In the genomic region with DNA sequence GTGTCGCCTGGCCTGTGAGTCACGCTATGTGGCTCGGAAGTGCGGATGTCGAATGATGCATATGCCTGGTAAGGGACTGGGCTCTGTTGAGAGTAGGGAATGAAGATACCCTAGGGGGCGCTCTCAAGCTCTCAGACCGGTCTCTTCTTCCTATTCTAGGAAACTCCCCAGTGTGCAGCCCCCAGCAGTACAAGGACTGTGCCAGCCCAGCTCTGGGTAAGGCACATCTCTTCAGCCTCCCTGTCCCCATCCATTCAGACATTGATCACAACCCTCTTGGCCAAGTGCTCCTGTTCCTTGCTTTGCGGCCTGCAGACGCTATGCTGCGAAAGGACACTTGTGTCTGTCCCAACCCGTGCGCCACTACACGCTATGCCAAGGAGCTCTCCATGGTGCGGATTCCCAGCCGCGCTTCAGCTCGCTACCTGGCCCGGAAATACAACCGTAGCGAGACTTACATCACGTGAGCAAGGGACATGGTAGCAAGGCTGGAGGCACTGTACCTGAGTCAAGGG, we compare ENCODE assay signal across 8 mouse cellular contexts. TPM values are rescaled to one million over a fixed set of nuclear protein-coding genes. Genes with fewer than 3 reads are reported as not detected.
A peak's percentile ranks its signal among the peaks of the same experiment; 100 is the strongest.
DNase-seq lines count a peak whose midpoint lies in the region; ATAC-seq and TF ChIP-seq lines count a peak whose summit lies in the region.

No protein-coding gene starts in this region.

- H3K9ac ChIP-seq in forebrain, embryonic 15.5 days (replicated peaks): 0 out of 2 replicates have a peak overlapping the region, but pooled peaks have one; percentile 13
- H3K9ac ChIP-seq in liver, postnatal 0 days (replicated peaks): no peak overlapping the region
- no peak overlapping the region for H3K9ac ChIP-seq in neural tube, embryonic 12.5 days

- peak; percentile 63 for DNase-seq in MN1 (ENCODE audit: low spot score)
- peak; percentile 75 for DNase-seq in cerebellum, adult 11-12 months
- DNase-seq in heart, postnatal 4 days: peak; percentile 75
- DNase-seq in layer of hippocampus, adult 18-20 months (ENCODE audit: low spot score in 2 of 2): peak; percentile 54 to 84
- peak; percentile 71 for DNase-seq in liver, postnatal 0 days
- peak; percentile 62 for DNase-seq in testis, postnatal 14 days (ENCODE audit: low spot score)

- peaks cover 23% of the 10 kb centered on the region for H3K36me3 ChIP-seq in forebrain, embryonic 15.5 days
- H3K36me3 ChIP-seq in liver, postnatal 0 days (replicated peaks; ENCODE audit: insufficient read depth, low read length): peaks cover 11% of the 10 kb centered on the region; the same call in 1 of the 2 replicates
- peaks cover 26% of the 10 kb centered on the region for H3K36me3 ChIP-seq in neural tube, embryonic 12.5 days

- ATAC-seq in forebrain, embryonic 15.5 days (replicated peaks): peak; percentile 71
- peak; percentile 75 for ATAC-seq in liver, postnatal 0 days
- peak; percentile 67 for ATAC-seq in neural tube, embryonic 12.5 days (ENCODE audit: low FRiP score, low read depth)

- no peak overlapping the region for H3K4me3 ChIP-seq in forebrain, embryonic 15.5 days
- no peak overlapping the region for H3K4me3 ChIP-seq in liver, postnatal 0 days (ENCODE audit: low read depth, low read length)
- H3K4me3 ChIP-seq in neural tube, embryonic 12.5 days: no peak overlapping the region

- H3K9me3 ChIP-seq in forebrain, embryonic 15.5 days: no peaks in the 10 kb centered on the region
- no peaks in the 10 kb centered on the region for H3K9me3 ChIP-seq in liver, postnatal 0 days (ENCODE audit: low read length)
- no peaks in the 10 kb centered on the region for H3K9me3 ChIP-seq in neural tube, embryonic 12.5 days

- no peak overlapping the region for H3K27ac ChIP-seq in forebrain, embryonic 15.5 days (replicated peaks)
- H3K27ac ChIP-seq in liver, postnatal 0 days (ENCODE audit: low read depth): no peak overlapping the region
- H3K27ac ChIP-seq in neural tube, embryonic 12.5 days: no peak overlapping the region

- H3K27me3 ChIP-seq in forebrain, embryonic 15.5 days: no peaks in the 10 kb centered on the region
- no peaks in the 10 kb centered on the region for H3K27me3 ChIP-seq in liver, postnatal 0 days (ENCODE audit: insufficient read depth, low read length)
- H3K27me3 ChIP-seq in neural tube, embryonic 12.5 days (replicated peaks): no peaks in the 10 kb centered on the region

- WGBS in forebrain, embryonic 15.5 days: 4% methylated on average over 21 of the region's 21 CpGs
- WGBS in liver, postnatal 0 days (ENCODE audit: insufficient replicate concordance): 5% methylated on average over 21 of the region's 21 CpGs
- WGBS in neural tube, embryonic 12.5 days: 3% methylated on average over 21 of the region's 21 CpGs

- H3K4me1 ChIP-seq in forebrain, embryonic 15.5 days: peaks cover 10% of the 10 kb centered on the region; the same call in 1 of the 2 replicates
- H3K4me1 ChIP-seq in liver, postnatal 0 days (ENCODE audit: insufficient read depth): no peaks in the 10 kb centered on the region
- H3K4me1 ChIP-seq in neural tube, embryonic 12.5 days: peaks cover 6% of the 10 kb centered on the region; the same call in 1 of the 2 replicates

- peak; percentile 76 for TF ChIP-seq CTCF in liver, postnatal 0 days (IDR thresholded peaks at IDR 0.05; ENCODE audit: low read depth)

- H3K4me2 ChIP-seq in forebrain, embryonic 15.5 days (replicated peaks): peak overlapping the region; percentile 14; the same call in 1 of the 2 replicates
- peak overlapping the region; percentile 26; the same call in 1 of the 2 replicates for H3K4me2 ChIP-seq in liver, postnatal 0 days (ENCODE audit: low read depth, low read length)
- H3K4me2 ChIP-seq in neural tube, embryonic 12.5 days (replicated peaks): peak overlapping the region; percentile 20

- no peak for TF ChIP-seq EP300 in liver, postnatal 0 days (IDR thresholded peaks at IDR 0.05; ENCODE audit: low read depth)

RNA-seq across cellular contexts. Expression of a gene that starts 3.1 kb away (rescaled TPM):
- 0.22 and 0.59 TPM in 2 replicates for polyA plus RNA-seq in forebrain, embryonic 15.5 days (2015; fragmentation: Nextera tagmentation; extraction: Ambion mirVana)
- under 1 TPM in 1 of 2 experiments, not detected in 1; 0.19 TPM for total RNA-seq in heart, postnatal 4 days (2021)
- total RNA-seq in layer of hippocampus, adult 18-20 months (2021): under 1 TPM; 0.27 to 0.53 TPM
- polyA plus RNA-seq in liver, postnatal 0 days (2015; fragmentation: Nextera tagmentation; extraction: Ambion mirVana): 0.11 TPM in 1 of 2 replicates, not detected in the other
- 1.0 and 1.4 TPM in 2 replicates for polyA plus RNA-seq in neural tube, embryonic 12.5 days (2016; fragmentation: Nextera tagmentation; extraction: Ambion mirVana)

RNA-seq across cellular contexts. Expression of a gene that starts 7.1 kb away (rescaled TPM):
- 106 and 114 TPM in 2 replicates for polyA plus RNA-seq in forebrain, embryonic 15.5 days (2015; fragmentation: Nextera tagmentation; extraction: Ambion mirVana)
- total RNA-seq in heart, postnatal 4 days (2021): 10 to 100 TPM; 22.4 to 26.1 TPM
- total RNA-seq in layer of hippocampus, adult 18-20 months (2021): 100 to 1,000 TPM; 126 to 133 TPM
- 11.5 and 13.1 TPM in 2 replicates for polyA plus RNA-seq in liver, postnatal 0 days (2015; fragmentation: Nextera tagmentation; extraction: Ambion mirVana)
- 75.4 and 79.2 TPM in 2 replicates for polyA plus RNA-seq in neural tube, embryonic 12.5 days (2016; fragmentation: Nextera tagmentation; extraction: Ambion mirVana)

RNA-seq across cellular contexts. Expression of a gene that starts 7.4 kb away (rescaled TPM):
- polyA plus RNA-seq in forebrain, embryonic 15.5 days (2015; fragmentation: Nextera tagmentation; extraction: Ambion mirVana): 18.5 and 23.7 TPM in 2 replicates
- 10 to 100 TPM; 63.2 to 65.7 TPM for total RNA-seq in heart, postnatal 4 days (2021)
- 10 to 100 TPM; 30.1 to 30.8 TPM for total RNA-seq in layer of hippocampus, adult 18-20 months (2021)
- 7.5 and 8.3 TPM in 2 replicates for polyA plus RNA-seq in liver, postnatal 0 days (2015; fragmentation: Nextera tagmentation; extraction: Ambion mirVana)
- polyA plus RNA-seq in neural tube, embryonic 12.5 days (2016; fragmentation: Nextera tagmentation; extraction: Ambion mirVana): 23.0 and 24.3 TPM in 2 replicates

RNA-seq across cellular contexts. Expression of a gene that starts 22.8 kb away (rescaled TPM):
- 47.9 and 48.7 TPM in 2 replicates for polyA plus RNA-seq in forebrain, embryonic 15.5 days (2015; fragmentation: Nextera tagmentation; extraction: Ambion mirVana)
- total RNA-seq in heart, postnatal 4 days (2021): 10 to 100 TPM; 86.3 to 87.0 TPM
- total RNA-seq in layer of hippocampus, adult 18-20 months (2021): 10 to 100 TPM; 57.0 to 60.1 TPM
- 20.3 and 22.3 TPM in 2 replicates for polyA plus RNA-seq in liver, postnatal 0 days (2015; fragmentation: Nextera tagmentation; extraction: Ambion mirVana)
- polyA plus RNA-seq in neural tube, embryonic 12.5 days (2016; fragmentation: Nextera tagmentation; extraction: Ambion mirVana): 45.9 and 52.7 TPM in 2 replicates

RNA-seq across cellular contexts. Expression of a gene that starts 24.3 kb away (rescaled TPM):
- 0.64 and 0.93 TPM in 2 replicates for polyA plus RNA-seq in forebrain, embryonic 15.5 days (2015; fragmentation: Nextera tagmentation; extraction: Ambion mirVana)
- under 1 TPM; 0.45 to 0.83 TPM for total RNA-seq in heart, postnatal 4 days (2021)
- total RNA-seq in layer of hippocampus, adult 18-20 months (2021): 1 to 10 TPM; 3.0 to 3.7 TPM
- polyA plus RNA-seq in liver, postnatal 0 days (2015; fragmentation: Nextera tagmentation; extraction: Ambion mirVana): 0.25 and 0.48 TPM in 2 replicates
- polyA plus RNA-seq in neural tube, embryonic 12.5 days (2016; fragmentation: Nextera tagmentation; extraction: Ambion mirVana): 0.34 and 0.35 TPM in 2 replicates
